Mouse (Mus musculus) heart, embryonic 16.5 days (tissue): ENCODE data around the gene Dcn. TPM values are rescaled to one million over a fixed set of nuclear protein-coding genes. Genes with fewer than 3 reads are reported as not detected.
A peak's percentile ranks its signal among the peaks of the same experiment; 100 is the strongest.

Source experiments
- ATAC-seq: fragments of 200-750 bp; cut with Nextera tagmentation; replicated peaks from 2 replicates; pipeline ENCODE4 v1.8.0; 2017; ENCODE audit warnings: moderate number of reproducible peaks; ENCODE audit not compliant: insufficient read depth, low FRiP score; ENCODE audit errors: extremely low read depth
- H3K27ac ChIP-seq: fragments of 300-500 bp; sonication (generic); 2 replicates; pipeline ENCODE4 v1.5.1; 2014; ENCODE audit warnings: mild to moderate bottlenecking, low read length, control low read depth, moderate library complexity
- H3K27me3 ChIP-seq: fragments of 300-500 bp; sonication (generic); 2 replicates; pipeline ENCODE4 v1.6.1; 2014; ENCODE audit warnings: low read length, mixed read lengths; ENCODE audit not compliant: control insufficient read depth, insufficient read depth
- H3K36me3 ChIP-seq: fragments of 300-500 bp; sonication (generic); 2 replicates; pipeline ENCODE4 v1.6.1; 2014; ENCODE audit not compliant: control insufficient read depth, insufficient read depth
- H3K4me1 ChIP-seq: fragments of 300-500 bp; sonication (generic); 2 replicates; pipeline ENCODE4 v1.6.1; 2014; ENCODE audit warnings: low read length, mixed read lengths; ENCODE audit not compliant: control insufficient read depth, insufficient read depth
- H3K4me2 ChIP-seq: fragments of 300-500 bp; sonication (generic); 2 replicates; pipeline ENCODE4 v1.6.1; 2014; ENCODE audit warnings: low read depth, mild to moderate bottlenecking, control low read depth, low read length
- H3K4me3 ChIP-seq: fragments of 300-500 bp; sonication (generic); 2 replicates; pipeline ENCODE4 v1.5.1; 2014; ENCODE audit warnings: mild to moderate bottlenecking, control low read depth, low read length
- H3K9ac ChIP-seq: fragments of 300-500 bp; sonication (generic); 2 replicates; pipeline ENCODE4 v1.6.1; 2014; ENCODE audit warnings: low read length, control low read depth
- H3K9me3 ChIP-seq: fragments of 300-500 bp; sonication (generic); replicated peaks from 2 replicates; pipeline ENCODE4 v1.6.1; 2016; ENCODE audit warnings: low read length; ENCODE audit not compliant: control insufficient read depth
- WGBS: fragments of 180-500 bp; shearing (Covaris S2); extraction: QIAGEN DNeasy Blood & Tissue Kit; methylation state at CpG from one replicate; pipeline ENCODE4 v1.1.7; 2014; 5-methylcytosine and 5-hydroxymethylcytosine counted together
- polyA plus RNA-seq: library from polyadenylated mRNA; unstranded; fragments of >200 nt; fragmentation: Nextera tagmentation; extraction: Ambion mirVana; gene quantifications from 2 replicates; pipeline ENCODE4 v1.2.1, GENCODE M21; 2015

Gene Dcn
- polyA plus RNA-seq, 1 experiment from 2014 or later = 356 TPM

DNA sequence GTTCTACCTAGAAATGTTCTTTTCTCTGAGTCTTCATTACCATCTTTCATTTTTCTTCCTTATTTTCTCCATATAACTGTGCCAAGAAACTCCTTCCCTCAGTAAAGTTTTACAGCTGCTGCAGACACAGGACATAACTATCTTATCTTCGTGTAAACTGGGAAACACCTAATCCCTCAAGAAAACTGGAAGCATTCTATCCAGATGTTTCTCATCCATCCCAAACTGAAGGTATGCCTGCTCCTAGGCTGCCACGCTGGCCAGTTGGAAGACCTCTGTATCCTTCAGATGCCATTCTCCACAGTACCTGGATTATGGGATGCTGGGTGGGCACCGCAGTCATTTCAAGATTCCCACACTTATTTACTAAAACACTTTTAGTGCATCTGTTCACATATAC lies 44.0 kb downstream of the Dcn start:
- no peak overlapping the region for H3K4me3 ChIP-seq
- H3K4me1 ChIP-seq = no peaks in the 10 kb centered on the region
- no peaks in the 10 kb centered on the region for H3K27me3 ChIP-seq
- no peak overlapping the region for H3K9ac ChIP-seq
- no peak overlapping the region for H3K4me2 ChIP-seq
- no peaks in the 10 kb centered on the region for H3K36me3 ChIP-seq
- ATAC-seq = no peak
- WGBS = 58% methylated on average over 3 of the region's 3 CpGs
- no peak overlapping the region for H3K27ac ChIP-seq
- H3K9me3 ChIP-seq = no peaks in the 10 kb centered on the region

DNA sequence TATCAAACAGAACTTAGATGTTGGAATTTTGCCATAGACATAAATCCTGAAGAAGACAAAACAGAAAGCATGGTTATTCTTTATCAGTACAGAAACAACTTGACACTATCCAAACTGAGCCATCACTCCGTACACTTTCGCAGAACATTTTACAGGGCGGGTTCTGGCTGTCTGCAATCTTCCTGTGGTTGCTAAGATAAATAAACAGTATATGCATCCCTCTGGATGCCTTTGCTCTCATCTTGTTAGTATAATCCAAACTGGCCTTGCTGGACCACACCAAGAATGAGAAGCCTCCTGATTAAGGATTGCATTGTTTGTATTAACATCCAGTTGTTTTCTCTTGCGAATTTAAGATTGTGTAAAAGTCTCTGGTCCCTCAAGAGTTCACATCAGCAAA lies 56.3 kb downstream of the Dcn start:
- Histone ChIP-seq H3K4me1 (no peaks in the 10 kb centered on the region), H3K4me3 (no peak overlapping the region), H3K27me3 (no peaks in the 10 kb centered on the region), H3K9ac (no peak overlapping the region), H3K9me3 (no peaks in the 10 kb centered on the region), H3K36me3 (no peaks in the 10 kb centered on the region), H3K4me2 (no peak overlapping the region), H3K27ac (no peak overlapping the region)
- WGBS = 48% methylated on average over 4 of the region's 4 CpGs
- peak; percentile 45 for ATAC-seq

DNA sequence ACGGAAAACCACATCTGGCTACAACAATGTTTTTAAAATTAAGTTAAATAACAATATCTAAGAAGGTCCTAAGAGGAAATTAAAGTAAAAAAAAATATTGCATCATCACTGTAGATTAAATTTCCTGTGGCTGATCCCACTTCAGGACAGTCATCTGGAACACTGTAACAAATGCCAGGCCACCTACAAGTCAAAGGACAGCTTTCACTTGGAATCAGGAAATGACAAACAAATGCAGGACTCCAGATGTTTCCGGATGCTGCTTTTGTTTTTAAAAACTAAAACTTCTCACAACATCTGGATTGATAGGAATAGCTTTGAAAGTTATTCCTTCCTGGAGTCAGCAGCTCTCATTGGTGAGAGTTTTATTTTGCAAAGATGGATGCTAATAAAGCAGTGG lies 57.5 kb downstream of the Dcn start:
- Histone ChIP-seq H3K4me2 (no peak overlapping the region), H3K4me3 (no peak overlapping the region), H3K27ac (no peak overlapping the region), H3K9me3 (no peaks in the 10 kb centered on the region), H3K27me3 (no peaks in the 10 kb centered on the region), H3K4me1 (no peaks in the 10 kb centered on the region), H3K36me3 (no peaks in the 10 kb centered on the region), H3K9ac (no peak overlapping the region)
- 53% methylated on average over 2 of the region's 2 CpGs for WGBS
- ATAC-seq = no peak

DNA sequence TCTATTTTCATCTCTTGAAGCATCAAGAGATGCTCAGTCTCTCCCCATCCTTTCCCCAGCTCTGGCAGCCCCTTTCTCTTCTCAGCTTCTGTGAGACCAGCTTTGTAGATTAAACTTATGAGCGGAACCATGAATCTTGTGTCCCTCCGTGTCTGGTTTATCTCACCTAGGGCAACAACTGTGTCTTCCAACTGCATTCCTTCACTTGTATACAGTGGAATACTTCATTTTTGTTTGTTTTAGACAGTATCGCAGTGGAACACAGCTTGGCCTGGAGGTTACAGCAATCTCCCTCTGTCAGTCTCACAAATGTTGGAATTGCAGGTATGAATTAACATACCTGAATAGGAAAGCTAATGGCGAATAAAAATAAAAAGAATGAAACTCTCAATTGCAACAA lies 58.8 kb downstream of the Dcn start:
- whole genome bisulfite sequencing = 83% methylated on average over 4 of the region's 4 CpGs
- Histone ChIP-seq H3K4me2 (no peak overlapping the region), H3K27me3 (no peaks in the 10 kb centered on the region), H3K4me3 (no peak overlapping the region), H3K4me1 (no peaks in the 10 kb centered on the region), H3K9ac (no peak overlapping the region), H3K27ac (no peak overlapping the region), H3K36me3 (no peaks in the 10 kb centered on the region), H3K9me3 (no peaks in the 10 kb centered on the region)
- ATAC-seq = no peak

DNA sequence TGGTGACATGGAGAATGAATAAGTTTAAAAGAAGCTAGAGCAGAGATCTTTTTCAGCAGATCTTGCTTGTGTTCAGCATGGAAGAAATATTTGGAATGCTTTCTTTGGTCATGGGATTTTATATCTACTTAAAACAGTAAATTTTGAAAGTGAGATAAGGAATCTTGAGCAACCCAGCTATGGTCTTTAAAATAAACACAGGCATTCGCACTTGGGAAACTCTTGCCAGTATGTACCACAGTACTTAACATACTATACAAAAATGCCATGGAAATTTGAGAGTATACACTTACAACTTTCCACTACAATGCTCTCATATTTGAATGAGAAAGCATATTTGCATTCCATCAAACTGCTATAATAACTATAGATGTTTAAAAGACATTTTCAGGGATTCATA lies 68.3 kb downstream of the Dcn start:
- no peak overlapping the region; the same call in 1 of the 2 replicates for H3K27ac ChIP-seq

DNA sequence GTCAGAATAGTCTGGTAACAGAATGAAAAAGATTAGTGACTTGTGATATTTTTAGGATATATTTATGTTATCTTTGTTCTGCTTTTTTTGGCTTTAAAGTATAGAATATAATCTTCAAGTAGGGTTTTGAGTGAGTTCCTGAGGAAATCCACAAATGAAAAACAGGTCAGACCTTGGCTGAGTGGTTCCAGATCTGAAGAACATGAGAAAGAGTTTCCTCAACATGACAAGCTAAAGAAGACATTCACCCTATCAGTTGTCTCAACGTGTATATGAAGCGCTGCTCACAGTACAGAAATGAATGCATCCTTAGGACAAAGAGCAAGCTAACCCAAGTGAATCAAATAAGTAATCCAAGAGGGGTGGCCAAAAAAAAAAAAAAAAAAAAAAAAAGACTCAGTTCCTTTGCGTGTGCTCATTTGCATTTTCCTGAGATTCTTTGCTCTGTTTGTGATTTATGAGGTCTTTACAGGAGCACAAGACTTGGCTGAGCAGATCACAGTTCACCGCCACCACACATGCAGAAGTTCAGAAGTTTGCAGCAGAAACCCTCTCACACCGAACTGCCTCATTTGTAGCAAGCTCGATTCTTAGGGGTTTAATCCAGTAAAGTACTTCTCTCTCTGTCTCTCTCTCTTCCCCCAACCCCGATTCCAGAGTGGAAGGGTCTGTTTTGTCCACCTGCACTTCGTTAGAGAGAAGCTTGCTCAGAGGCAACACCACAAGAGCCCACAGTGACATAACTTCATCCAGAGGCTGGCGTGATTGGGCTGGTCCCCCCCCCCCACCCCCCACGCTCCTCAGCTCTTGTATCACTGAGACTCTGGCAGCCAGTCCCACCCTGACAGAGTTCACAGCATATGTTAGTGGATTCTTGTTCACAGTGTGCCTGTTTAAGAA lies 85.8 kb downstream of the Dcn start, which contains the start of gene Lum:
Gene Lum, plus strand, starts transcription at position 172 of the 900 bp plus-strand sequence.
- Histone ChIP-seq H3K4me2 (0 out of 2 replicates have a peak within 1 kb of the TSS, but pooled peaks have one; percentile 8), H3K4me1 (no peaks in the 10 kb centered on the region), H3K27ac (peak within 1 kb of the TSS; percentile 70), H3K9me3 (no peaks in the 10 kb centered on the region), H3K4me3 (no peak within 1 kb of the TSS), H3K36me3 (no peaks in the 10 kb centered on the region), H3K9ac (0 out of 2 replicates have a peak within 1 kb of the TSS, but pooled peaks have one; percentile 8), H3K27me3 (no peaks in the 10 kb centered on the region)
- WGBS = 35% methylated on average over 10 of the region's 10 CpGs
- peak; percentile 55 for ATAC-seq

More for the DNA sequence above, 68.3 kb downstream of the Dcn start:
- H3K4me3 ChIP-seq = no peak overlapping the region
- H3K36me3 ChIP-seq = no peaks in the 10 kb centered on the region
- H3K27me3 ChIP-seq = no peaks in the 10 kb centered on the region
- no peaks in the 10 kb centered on the region for H3K9me3 ChIP-seq
- ATAC-seq = no peak
- no peak overlapping the region for H3K4me2 ChIP-seq
- 29% methylated on average over 1 of the region's 1 CpGs for WGBS
- H3K4me1 ChIP-seq = no peaks in the 10 kb centered on the region
- no peak overlapping the region for H3K9ac ChIP-seq

DNA sequence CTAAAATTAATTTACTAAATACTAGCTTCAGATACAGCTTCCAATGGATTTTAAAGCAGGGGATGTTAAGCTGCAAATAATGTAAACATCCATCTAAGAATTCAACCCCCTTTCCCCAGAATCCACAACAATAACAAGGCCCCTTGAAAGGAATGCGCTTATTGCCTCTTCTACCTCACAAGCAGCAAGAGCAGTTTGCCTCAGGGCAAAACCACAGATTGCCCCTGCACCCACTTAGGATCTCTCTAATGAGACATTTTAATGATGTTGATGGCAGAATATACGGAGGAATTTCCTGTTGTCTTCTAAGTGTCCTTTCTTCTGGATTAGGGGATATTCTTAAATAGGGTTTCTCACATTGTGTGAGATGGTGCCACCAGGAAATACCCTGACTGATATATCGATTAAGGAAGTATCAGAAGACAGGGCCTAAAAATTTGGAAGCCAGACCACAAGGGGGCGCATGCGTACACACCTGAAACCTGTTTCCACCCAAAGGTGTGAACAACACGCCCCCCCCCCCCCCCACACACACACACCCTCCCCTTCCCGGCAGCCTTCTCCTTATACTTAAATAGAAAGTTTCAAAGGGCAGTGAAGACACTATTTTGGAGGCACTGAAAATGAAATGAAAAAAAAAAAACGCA lies 88.2 kb downstream of the Dcn start:
- H3K4me1 ChIP-seq = no peaks in the 10 kb centered on the region
- H3K27me3 ChIP-seq = no peaks in the 10 kb centered on the region
- no peak overlapping the region for H3K9ac ChIP-seq
- H3K9me3 ChIP-seq = no peaks in the 10 kb centered on the region
- peak overlapping the region; percentile 8; the same call in 1 of the 2 replicates for H3K27ac ChIP-seq
- H3K36me3 ChIP-seq = no peaks in the 10 kb centered on the region
- H3K4me2 ChIP-seq = no peak overlapping the region
- 68% methylated on average over 8 of the region's 8 CpGs for WGBS
- no peak overlapping the region for H3K4me3 ChIP-seq
- ATAC-seq = no peak
